Mouse (Mus musculus) liver, postnatal 0 days (tissue): ENCODE measurements around the gene Pygl. TPM values are rescaled to one million over a fixed set of nuclear protein-coding genes. Genes with fewer than 3 reads are reported as not detected.
A peak's percentile ranks its signal among the peaks of the same experiment; 100 is the strongest.
"Not testable (repeated sequence)": the region's sequence is repeated elsewhere in the genome, so short reads cannot be mapped to it uniquely, and the experiment has no call there.

Experiments used
- ATAC-seq: fragments of 200-750 bp; cut with Nextera tagmentation; 2 replicates; pipeline ENCODE4 v1.8.0; 2017; ENCODE audit warnings: mild to moderate bottlenecking, moderate library complexity
- DNase-seq: peaks from one replicate; pipeline ENCODE4 v3.0.0-alpha.2; 2016
- H3K27ac ChIP-seq: fragments of 300-500 bp; sonication (generic); 2 replicates; pipeline ENCODE4 v1.5.1; 2014; ENCODE audit warnings: antibody characterized with exemption, moderate library complexity, mild to moderate bottlenecking, low read depth
- H3K27me3 ChIP-seq: fragments of 300-500 bp; sonication (generic); 2 replicates; pipeline ENCODE4 v1.6.1; 2014; ENCODE audit warnings: low read length, control low read depth, mixed read lengths; ENCODE audit not compliant: insufficient read depth
- H3K36me3 ChIP-seq: fragments of 300-500 bp; sonication (generic); replicated peaks from 2 replicates; pipeline ENCODE4 v1.6.1; 2014; ENCODE audit warnings: mild to moderate bottlenecking, control low read depth, low read length, moderate library complexity, mixed read lengths; ENCODE audit not compliant: insufficient read depth
- H3K4me1 ChIP-seq: fragments of 300-500 bp; sonication (generic); 2 replicates; pipeline ENCODE4 v1.6.1; 2014; ENCODE audit warnings: antibody characterized with exemption, mild to moderate bottlenecking, control low read depth; ENCODE audit not compliant: insufficient read depth
- H3K4me2 ChIP-seq: fragments of 300-500 bp; sonication (generic); 2 replicates; pipeline ENCODE4 v1.6.1; 2014; ENCODE audit warnings: low read depth, mild to moderate bottlenecking, low read length, moderate library complexity, mixed read lengths
- H3K4me3 ChIP-seq: fragments of 300-500 bp; sonication (generic); 2 replicates; pipeline ENCODE4 v1.5.1; 2014; ENCODE audit warnings: low read depth, low read length
- H3K9ac ChIP-seq: fragments of 300-500 bp; sonication (generic); replicated peaks from 2 replicates; pipeline ENCODE4 v1.6.1; 2014; ENCODE audit warnings: mild to moderate bottlenecking, moderate library complexity
- H3K9me3 ChIP-seq: fragments of 300-500 bp; sonication (generic); 2 replicates; pipeline ENCODE4 v1.6.1; 2016; ENCODE audit warnings: mild to moderate bottlenecking, control low read depth, low read length, mixed read lengths
- CTCF ChIP-seq: sonication (generic); IDR thresholded peaks from 2 replicates; pipeline ENCODE4 v1.5.1; 2016; ENCODE audit warnings: antibody characterized with exemption, low read depth
- EP300 ChIP-seq: IDR thresholded peaks from 2 replicates; pipeline ENCODE4 v1.6.1; 2016; ENCODE audit warnings: antibody characterized with exemption, low read depth, mild to moderate bottlenecking
- WGBS: fragments of 180-500 bp; shearing (Covaris S2); extraction: QIAGEN DNeasy Blood & Tissue Kit; methylation state at CpG from one replicate; pipeline ENCODE4 v1.1.7; 2014; ENCODE audit not compliant: insufficient replicate concordance; 5-methylcytosine and 5-hydroxymethylcytosine counted together
- polyA plus RNA-seq: library from polyadenylated mRNA; unstranded; fragments of >200 nt; fragmentation: Nextera tagmentation; extraction: Ambion mirVana; gene quantifications from 2 replicates; pipeline ENCODE4 v1.2.1, GENCODE M21; 2015

The Pygl gene
- polyA plus RNA-seq, 1 experiment from 2014 or later, result 114 TPM

DNA sequence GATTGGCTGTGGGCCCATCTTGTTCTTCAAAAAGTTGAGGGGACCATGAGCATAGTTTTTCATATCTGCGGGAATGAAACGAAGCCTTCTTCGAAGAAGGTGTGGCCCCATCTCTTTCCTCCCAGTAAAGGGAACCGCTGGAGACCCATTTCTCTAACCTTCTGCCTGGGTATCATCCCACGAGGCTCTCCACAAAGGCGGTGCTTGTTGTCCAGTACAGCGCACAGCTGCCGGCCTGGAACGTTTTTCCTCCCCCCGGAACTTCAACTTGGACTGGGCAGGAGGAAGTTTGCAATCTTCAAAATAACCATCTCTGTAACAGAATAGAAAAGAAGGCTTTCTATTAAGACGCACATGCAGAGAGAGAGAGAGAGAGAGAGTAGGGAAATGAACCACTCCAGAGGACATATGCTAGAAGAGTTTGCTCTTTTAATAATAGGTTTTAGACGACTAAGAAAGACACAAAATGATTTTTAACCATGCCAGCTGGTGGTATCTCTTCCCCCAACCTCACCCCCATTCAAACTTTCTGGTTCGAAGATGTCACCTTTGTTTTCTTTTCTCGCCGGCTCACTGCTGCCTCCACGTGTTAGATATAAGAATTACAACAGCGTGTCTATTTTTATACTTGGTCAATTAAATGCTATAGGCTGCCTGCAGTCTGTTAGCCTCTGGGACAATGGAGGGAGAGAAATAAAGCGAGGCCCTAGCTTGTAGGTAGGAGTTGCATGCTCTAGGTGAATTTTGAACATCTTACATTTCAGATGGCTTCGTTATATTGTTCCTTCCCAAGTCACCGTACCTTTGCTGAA lies 86.4 kb downstream of the Pygl start:
- H3K4me2 ChIP-seq, result no peak overlapping the region
- WGBS, result 42% methylated on average over 20 of the region's 20 CpGs
- H3K27ac ChIP-seq, result no peak overlapping the region
- peak; percentile 45 for DNase-seq
- ATAC-seq, result no peak
- peak; percentile 85 for TF ChIP-seq CTCF
- TF ChIP-seq EP300, result no peak
- no peaks in the 10 kb centered on the region for H3K27me3 ChIP-seq
- H3K9ac ChIP-seq, result no peak overlapping the region
- H3K36me3 ChIP-seq, result no peaks in the 10 kb centered on the region
- no peak overlapping the region for H3K4me3 ChIP-seq
- no peaks in the 10 kb centered on the region for H3K9me3 ChIP-seq
- 0 out of 2 replicates have a peak, but pooled peaks cover 5% of the 10 kb centered on the region for H3K4me1 ChIP-seq

DNA sequence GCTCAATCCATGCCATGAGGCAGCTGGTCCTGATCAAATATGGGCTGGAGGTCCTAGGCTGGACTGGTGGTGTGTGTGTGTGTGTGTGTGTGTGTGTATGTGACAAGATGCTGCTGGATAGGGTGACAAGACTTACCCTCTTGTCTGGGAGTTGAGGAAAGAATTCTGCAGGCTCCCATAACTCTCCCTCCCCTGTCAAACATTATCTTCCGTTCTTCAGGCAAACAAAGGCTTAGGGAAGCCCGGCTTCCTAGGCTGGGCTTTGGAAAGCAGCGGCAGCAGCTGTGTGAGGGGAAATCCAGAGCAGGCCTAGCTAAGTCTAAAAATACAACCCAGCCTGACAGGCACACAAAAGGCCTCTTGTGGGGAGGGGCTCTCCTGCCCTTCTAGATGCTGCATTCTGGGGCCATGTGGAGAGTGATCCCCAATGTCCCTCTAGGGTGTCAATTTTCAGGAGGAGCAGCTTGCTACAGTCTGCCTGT lies 87.1 kb downstream of the Pygl start:
- not testable (repeated sequence) for H3K9me3 ChIP-seq, H3K27me3 ChIP-seq, DNase-seq, H3K4me1 ChIP-seq, H3K4me2 ChIP-seq, H3K4me3 ChIP-seq, ATAC-seq, H3K27ac ChIP-seq, H3K9ac ChIP-seq, H3K36me3 ChIP-seq
- 43% methylated on average over 3 of the region's 3 CpGs for WGBS

DNA sequence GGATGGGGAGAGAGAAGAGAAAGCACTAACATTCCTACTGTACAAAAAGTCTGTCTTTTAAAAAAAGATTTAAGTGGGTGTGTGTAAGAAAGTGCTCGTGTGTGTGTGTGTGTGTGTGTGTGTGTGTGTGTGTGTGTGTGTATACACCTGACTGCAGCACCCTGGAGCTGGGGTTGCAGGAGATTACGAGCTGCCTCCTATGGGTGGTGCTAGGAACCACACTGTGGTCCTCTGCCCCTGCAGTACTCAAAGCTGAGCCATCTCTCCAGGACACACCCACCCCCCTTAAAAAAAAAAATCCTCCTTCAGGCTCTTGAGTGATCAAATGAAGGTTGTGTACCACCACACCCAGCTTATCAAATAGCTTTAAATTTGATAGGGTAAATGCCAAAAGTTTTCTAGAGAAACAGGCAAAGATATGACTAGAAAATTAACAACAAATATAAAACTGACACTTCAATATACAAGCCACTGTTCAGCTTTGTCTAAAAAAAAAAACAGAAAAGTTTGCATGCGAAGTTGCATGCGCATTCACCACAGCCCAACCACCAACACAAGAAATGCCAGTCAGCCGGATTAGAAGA lies 90.2 kb downstream of the Pygl start:
- Histone ChIP-seq H3K4me1 (no peaks in the 10 kb centered on the region), H3K36me3 (no peaks in the 10 kb centered on the region), H3K27ac (no peak overlapping the region), H3K4me3 (no peak overlapping the region), H3K9me3 (no peaks in the 10 kb centered on the region), H3K4me2 (no peak overlapping the region), H3K9ac (no peak overlapping the region), H3K27me3 (no peaks in the 10 kb centered on the region)
- DNase-seq, result no peak
- ATAC-seq, result no peak
- 75% methylated on average over 5 of the region's 5 CpGs for WGBS
- no peak for TF ChIP-seq EP300
- no peak for TF ChIP-seq CTCF

Other genes starting within 250 kb of the Pygl start
- 3.4 and 3.6 TPM in 2 replicates for gene Sav1, start 244.5 kb downstream of the Pygl start, polyA plus RNA-seq
- 1.9 and 2.9 TPM in 2 replicates for gene Nin, start 117.8 kb downstream of the Pygl start, polyA plus RNA-seq
- not detected in 2 replicates for gene Abhd12b, start 77.3 kb downstream of the Pygl start, polyA plus RNA-seq
- 0.02 TPM in 1 of 2 replicates, not detected in the other for gene Trim9, start 116.1 kb upstream of the Pygl start, polyA plus RNA-seq
- gene Tmx1, start 221.6 kb upstream of the Pygl start, polyA plus RNA-seq, result 62.2 and 72.1 TPM in 2 replicates